Mouse (Mus musculus): ENCODE data around the gene Cryl1.

Cryl1 gene

DNA sequence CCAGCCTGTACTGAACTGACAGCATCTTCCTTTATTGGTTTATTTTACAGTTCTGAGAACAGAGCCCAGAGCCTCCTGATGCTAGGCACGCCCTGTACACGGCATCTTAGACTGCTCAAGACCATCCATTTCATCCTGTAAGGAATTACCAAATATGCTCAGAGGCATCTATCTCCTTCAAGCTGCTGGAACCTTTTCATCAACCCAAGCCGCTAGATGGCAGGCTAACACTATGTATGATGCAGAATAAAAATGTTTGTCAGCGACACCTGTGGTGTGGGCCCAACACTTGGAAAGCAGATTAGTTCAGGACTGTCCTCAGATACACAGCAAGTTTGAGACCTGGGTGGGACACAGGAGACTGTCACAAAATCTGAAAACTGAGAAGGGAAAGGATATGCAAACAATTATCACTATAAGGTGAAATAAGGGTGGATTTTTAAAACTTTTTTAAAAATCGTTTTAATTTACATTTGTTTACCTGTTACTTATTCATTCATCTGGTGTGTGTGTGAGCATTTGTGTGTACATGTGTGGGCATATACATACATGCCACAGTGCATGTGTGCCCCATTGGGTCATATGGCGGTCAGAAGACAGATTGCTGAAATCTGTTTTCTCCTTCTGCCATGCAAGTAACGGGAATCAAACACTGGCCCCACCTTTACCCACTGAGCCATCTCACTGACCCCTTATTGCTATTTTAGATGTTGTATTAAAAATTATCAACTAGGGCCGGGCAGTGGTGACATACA, 25.8 kb downstream of the Cryl1 start:
- peak; percentile 87 for DNase-seq

DNA sequence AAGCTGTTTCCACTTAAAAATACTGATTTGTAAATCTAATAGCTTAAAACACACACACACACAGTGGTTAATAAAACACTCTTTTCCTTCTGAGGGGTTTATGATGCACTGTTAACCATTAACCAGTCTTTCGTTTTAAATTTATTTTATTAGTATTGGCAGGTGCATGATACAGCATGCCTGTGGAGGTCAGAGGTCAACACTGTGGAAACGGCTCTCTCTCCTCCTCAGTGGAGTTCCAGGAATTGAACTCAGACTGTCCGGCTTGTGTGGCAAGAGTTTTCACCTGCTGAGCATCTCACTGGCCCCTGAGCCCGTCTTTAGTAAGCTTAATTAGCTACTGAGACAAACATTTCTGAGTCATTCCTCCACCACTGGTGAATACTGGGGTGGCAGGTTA, 31.0 kb downstream of the Cryl1 start:
- DNase-seq = peak; percentile 55

DNA sequence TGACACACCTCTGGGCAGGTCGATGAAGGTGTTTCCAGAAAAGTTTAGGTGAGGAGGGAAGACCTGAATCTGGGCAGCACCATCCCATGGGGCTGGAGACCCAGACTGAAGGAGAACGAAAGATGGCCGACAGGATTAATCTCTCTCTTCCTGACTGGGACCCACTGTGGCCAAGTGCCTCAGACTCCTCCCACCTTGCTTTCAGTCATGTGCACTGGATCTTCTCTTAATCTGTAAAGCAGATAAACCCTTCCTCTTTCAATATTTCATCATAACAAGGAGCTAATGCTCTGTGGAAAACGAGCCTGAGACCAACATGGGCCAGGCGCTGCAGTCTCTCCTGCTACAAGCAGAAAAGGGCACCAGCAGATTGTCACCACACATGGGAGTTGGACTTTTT, 31.6 kb downstream of the Cryl1 start:
- DNase-seq = no peak

DNA sequence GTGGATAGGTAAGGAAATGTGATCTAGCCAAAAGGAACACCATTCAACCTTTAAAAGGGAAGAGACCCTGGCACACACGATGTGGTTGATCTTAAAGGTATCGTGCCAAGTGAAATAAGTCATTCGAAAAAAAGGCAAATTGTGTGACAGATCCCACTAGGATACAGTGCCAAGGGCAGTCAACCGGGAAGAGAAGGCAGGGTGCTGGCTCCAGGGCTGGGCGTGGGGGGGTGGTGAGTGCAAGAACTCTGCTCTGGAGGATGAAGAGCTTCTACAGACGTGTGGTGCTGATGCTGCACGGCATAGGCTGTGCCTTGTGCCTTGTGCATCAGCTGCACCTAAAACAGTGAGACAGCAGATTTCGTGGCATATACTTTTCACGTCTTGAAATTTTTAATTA, 33.0 kb downstream of the Cryl1 start:
- peak; percentile 45 for DNase-seq

DNA sequence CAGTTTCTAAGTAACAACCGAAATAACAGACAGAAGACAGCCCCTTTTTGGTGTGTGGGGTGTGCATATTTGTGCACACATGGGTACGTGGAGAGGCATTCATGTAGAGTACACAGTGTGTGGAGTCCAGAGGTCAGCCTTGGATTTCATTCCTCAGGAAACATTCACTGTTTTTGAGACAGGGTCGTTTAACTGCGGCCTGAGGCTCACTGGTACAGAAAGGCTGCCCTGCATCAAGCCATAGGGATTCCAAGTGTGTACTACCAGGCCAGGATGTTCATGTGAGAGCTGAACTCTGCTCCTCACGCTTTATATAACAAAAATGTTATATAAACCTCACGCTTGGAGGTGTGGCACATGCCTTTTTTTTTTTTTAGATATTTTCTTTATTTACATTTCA, 34.5 kb downstream of the Cryl1 start:
- no peak for DNase-seq

DNA sequence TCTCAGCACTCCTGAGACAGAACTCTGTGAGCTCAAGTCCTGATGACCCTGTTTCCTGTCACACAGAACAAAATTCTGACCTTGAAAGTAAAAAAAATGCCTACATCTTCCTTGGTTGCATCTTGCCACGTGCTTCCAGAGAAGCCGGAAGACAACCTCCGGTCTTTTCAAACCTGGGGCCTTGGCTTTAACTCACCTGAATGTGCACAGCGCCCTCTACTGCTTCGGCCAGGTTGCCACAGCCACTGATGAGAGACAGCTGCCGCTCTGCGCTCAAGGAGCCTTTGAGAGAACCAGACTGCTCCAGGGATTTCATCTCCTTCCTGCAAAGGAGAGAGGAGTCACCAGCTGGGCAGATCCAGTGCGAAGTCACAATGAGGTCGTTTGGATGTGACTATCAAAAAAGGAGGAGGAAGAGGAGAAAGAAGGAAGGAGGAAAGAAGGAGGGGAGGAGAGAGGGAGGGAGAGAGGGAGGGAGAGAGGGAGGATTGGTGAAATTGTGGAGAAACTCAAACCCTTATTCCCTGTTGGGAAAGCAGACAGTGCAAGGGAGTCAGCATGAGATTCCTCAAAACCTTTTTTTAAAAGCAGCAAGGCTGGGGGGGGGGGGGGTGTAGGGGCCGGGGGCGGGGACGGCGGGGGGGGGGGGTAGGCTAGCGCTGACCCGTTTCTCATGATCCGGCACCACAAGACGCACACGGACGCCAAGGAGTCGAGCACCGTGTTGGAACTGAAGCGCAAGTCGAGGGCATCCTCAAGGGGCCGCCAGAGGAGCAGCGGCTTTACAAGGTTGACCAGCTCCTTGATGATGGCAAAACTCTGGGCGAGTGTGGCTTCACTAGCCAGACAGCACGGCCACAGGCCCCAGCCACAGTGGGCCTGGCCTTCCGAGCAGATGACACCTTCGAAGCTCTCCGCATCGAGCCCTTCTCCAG, 35.3 kb downstream of the Cryl1 start:
- DNase-seq = peak; percentile 86

DNA sequence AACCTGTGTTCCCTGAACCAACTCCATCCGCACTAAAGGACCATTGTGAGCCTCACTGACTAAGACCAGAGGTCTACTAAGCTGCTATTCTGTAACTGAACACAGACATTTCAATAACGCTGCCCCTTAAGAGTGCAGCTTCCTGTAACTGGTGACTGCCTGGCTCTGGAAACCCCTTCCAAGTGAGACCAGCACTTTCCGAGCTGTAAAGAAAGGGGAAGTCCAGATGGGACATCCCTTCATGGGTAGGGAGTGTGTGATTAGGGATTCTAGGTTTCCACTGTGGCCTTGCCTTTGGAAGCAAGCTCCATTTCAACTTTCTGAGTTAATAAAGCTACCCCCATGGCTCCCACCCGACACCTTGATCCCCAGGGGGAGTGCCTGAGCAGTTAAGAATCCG, 41.3 kb downstream of the Cryl1 start:
- DNase-seq = no peak

DNA sequence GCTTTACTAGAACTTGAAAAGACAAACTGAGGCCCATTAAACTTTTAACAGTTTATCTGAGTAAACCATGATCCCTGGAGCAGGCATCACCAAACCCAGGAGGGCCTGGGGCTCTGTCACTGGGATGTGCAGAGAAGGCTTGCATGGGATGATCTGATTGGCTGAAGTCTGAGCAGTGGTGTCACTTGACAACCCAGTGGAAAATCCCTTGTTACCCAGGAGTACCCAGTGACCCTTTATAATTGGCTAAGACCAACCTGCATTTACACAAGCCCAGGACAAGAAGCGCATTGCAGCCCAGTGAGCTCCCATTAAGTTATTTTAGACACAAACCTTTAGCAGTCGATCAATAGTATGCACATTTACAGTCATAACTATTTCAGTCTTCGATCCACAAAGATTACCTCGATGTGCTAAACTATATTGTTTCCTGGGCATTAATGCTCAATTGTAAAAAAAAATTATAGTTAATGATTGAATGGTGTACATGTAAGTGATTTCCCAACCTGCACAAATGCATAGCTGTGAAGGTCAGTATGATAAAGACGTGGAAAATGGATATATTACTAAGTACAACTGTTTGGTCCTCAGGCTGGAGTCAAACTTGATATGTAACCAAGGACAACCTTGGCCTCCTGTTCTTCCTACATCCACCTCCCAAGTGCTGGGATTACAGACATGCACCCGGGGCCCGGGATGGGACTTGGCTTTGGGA, 46.7 kb downstream of the Cryl1 start:
- DNase-seq = no peak

DNA sequence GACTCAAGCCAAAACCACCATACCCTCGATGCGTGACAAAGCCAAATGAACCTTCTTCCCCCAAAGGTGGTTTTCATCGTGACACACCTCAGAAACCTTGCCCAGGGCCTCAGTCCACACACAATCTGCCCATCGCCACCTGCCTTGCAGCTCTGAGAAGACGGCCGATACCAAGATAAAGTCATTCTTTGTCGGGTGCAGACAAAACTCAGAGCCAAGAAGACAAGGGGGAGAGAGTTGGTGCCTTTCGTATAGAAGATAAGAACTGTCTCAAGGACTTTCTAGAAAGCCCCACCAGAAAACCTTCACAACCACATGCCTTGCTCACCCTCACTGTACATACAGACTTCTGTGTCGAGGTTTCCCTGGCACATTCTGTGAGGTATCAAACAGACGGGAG, 48.4 kb downstream of the Cryl1 start:
- no peak for DNase-seq

DNA sequence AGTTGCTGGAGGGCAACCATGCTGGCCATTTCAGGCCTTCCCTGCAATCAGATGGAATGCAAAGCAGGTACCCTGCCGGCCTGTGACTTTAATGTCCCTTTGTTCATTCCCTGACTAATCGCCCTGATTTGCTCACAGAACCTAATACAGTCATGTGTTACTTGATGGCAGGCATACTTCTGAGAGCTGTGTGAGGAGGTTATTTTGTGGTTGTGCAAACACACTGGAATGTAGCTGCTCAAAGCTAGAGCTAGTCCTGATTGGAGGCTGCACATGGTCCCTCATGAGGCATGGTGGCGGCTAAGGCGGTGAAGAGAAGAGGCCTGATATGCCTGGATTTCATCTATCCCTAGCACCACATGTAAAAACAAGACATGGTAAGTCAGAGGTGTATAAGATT, 50.2 kb downstream of the Cryl1 start:
- no peak for DNase-seq

DNA sequence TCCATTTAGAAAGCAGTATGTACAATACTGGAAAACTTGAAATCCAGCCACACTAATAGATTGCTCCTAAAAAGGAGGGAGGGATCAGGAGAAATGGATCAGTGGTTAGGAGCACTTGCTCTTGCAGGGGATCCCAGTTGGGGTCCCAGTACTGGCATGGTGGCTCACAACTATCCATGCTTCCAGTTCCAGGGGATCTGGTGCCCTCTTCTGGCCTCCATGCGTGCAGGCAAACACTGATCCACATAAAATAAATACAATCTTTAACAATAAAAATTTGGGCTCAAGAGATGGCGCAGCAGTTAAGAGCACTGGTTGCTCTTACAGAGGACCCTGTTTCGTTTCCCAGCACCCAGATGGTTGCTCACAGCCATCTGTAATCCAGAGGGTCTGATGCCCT, 52.2 kb downstream of the Cryl1 start:
- DNase-seq = no peak

DNA sequence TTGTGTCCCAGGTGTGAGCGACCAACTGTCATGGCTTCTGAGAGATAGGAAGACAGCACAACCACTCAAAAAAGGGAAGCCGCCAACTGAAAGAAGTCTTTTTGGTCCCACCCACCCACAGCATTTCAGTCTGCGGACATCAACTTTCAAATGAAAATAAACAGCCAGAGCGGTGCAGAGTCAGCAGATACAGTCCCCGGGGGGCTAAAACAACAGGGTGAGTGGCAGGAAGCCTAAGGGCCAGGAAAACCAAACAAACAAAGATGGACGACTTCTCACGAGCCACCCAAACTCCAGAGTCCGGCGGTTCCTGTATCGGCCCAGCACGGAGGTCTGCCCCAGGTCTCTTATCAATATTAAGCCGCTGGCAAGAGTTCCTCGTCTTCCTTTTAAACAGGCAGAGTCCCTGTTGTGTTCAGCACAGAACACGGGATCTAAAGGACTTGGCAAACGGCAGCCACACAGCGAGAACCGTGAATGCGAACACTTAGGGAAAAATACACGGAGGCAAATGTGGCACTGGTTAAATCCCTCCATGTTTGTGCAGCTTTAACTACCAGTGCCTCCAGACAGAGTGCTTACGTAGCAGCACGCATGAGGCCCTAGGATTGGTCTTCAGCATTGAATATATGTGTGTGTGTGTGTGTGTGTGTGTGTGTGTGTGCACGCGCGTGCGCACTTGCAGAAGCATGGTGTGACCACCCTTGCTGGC, 53.4 kb downstream of the Cryl1 start:
- DNase-seq = peak; percentile 59

DNA sequence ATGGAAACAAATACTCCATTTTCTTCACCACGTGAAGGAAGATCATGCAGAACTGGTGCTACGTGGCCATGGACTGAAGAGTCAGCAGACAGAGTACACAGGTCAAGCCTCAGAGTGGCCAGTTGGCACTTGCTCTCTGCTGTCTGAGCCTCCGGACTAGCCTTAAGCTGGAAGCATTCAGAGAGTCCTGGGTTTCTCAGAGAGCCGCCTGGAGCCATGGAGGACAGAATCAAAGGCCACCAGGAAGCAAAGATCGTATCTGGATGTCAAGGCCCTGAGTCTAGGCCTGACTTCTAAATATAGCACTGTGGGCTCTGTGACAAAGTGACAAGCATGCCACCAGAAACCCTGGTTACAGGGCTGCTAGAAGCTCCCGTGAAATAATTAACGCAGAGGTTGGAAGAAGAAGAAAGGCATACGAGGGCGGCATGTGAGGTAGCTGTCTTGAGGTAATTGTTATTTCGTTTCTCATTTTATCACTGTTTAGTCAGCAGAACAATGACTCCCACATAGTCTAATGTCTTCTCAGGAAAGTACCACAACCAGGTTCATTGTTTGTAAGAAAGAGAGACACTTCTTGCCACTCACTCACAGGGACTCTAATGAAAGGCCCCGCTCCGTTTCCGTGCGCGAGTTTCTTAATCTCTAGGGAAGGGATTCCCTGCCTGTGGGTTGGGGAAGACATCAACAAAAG, 55.1 kb downstream of the Cryl1 start:
- DNase-seq = peak; percentile 42

DNA sequence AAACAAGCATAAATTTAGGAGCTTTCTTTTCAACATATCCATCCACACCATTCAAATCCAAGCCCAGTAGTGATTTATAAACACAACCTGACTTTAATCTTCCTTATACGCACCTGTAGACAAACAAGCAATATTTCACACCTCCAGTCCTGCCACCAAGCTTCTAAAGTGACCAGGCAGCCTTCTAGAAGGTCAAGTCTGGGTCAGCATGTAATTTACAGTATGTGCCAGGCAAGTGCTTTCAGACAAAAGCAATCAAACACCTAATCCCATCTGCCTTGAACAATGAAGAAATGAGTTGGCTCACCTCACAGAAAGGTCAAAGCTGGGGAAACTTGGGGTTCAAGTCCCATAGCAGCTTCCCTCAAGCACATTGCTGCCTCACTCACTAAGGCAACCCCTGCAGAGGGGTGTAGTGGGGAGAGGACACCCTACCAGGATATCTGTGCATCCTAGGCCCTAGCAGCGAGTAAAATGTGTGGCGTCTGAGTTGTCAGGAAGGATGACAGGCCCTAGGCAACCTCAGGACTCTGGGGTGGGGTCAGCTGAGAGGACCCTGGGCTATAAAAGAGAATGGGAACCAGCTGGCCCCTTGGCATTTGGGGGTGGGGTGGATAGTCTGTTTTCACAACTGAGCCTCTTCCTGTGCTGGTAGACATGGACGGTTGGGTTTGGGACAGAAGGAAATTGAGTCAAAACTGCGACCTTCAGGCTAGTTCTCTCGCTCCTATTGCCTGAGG, 55.8 kb downstream of the Cryl1 start:
- DNase-seq = no peak

DNA sequence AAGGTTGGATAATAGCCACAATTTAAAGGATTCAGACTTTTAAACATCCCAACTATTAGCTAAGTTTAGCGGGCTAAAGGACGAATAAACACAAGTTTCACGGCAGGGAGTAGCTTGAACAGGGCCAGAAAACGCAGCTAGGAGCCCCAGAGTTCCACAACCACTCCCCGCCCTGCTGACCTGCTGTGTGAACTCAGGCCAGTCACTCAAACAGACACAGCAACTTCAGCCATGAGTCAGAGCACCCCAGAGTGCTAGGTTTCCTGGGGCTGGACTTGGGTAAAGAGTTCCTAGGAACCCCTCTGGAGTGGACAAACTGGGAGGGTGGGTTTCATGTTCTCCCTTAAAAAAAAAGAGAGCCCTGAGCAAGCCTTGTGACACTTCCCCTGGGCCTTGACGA, 59.7 kb downstream of the Cryl1 start:
- DNase-seq = no peak

DNA sequence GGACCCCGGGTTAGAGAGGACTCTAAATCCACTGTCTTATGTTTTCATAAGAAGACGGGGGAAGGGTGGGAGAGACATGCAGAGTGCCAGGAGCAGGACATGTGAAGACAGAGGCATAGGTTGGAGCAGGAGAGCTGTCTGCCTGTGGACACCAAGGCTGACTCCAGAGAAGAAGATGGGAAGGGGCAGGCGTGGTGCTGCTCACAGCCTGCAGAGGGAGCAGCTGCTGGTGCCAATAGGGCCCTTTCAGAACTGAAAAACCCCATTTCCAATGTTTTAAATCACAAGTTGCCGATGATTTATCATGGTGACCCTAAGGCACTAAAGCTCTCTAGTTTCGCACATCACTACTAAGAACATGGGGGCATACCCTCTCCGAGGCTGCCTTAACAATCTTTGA, 63.5 kb downstream of the Cryl1 start:
- DNase-seq = peak; percentile 28

DNA sequence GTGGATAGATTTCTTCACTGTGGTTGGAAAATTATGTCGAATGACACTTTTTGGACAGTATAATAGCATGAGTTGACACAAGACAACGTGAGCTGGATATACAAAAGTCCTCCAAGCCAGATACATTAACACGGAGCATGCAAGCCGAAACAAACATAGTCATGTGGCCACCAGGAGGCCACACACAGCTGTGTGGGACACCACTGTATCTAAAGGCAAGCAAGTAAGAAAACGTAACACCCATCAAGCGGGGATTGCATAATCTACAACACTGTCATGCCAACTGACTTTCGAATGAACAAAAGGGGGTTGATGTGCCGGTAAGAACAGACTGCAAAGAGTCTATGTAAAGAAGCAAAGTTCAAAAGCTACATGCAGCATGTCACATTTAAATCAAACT, 65.8 kb downstream of the Cryl1 start:
- DNase-seq = no peak

DNA sequence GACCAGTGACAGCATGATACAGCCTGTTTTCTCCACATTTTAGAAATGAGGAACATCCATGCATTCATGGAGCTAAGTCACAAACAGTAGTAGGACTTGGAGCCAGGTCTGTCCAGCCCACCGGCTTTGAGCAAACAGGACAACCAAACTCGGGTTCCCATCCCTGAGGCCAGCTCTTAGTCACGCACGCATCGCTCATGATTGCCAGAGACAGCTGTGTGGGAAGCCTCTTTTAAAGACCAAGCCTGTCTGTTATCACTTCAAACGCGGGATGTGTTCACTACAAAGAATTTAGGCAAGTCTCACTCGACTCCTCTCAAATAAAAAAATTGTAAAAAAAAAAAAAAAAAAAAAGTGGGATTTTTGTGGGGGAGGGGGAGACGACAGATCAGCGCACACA, 67.2 kb downstream of the Cryl1 start:
- no peak for DNase-seq

DNA sequence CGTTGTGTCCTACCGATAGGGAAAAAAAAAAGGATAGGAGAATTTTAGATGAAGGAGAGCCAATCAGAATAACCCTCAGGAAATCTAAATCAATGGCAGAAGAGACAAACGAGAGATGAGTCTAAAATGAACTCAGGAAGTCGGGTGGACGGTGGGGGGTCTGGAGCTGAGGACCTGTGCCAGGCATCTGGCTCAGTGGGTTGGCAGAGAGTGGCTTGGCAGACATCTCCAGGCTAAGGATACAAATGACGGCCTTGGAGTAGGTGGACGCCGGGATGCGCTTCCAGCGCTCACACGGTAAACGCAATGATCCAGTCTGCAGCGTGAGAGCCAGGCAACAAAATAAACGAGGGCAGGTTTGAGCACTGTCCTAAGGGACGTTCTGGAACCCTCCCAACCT, 68.7 kb downstream of the Cryl1 start:
- DNase-seq = no peak

DNA sequence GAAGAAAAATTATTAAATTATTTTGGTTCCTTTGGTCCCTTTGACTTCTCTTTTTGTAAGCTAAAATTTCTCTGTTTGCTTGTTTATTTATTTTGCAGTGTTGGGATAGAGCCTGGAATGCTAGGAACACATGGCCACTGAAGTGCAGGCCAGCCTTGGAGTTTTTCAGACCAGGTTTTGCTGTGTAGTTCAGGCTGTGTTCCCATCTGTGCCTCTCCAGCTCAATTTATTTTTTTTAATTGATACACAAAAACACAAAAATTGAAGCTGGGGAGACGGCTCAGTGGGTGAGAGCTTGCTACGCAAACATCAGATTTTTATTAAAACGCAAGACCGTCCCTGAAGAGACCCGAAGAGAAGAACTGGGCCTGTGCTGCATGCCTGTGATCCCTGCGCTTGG, 71.6 kb downstream of the Cryl1 start:
- DNase-seq = no peak

DNA sequence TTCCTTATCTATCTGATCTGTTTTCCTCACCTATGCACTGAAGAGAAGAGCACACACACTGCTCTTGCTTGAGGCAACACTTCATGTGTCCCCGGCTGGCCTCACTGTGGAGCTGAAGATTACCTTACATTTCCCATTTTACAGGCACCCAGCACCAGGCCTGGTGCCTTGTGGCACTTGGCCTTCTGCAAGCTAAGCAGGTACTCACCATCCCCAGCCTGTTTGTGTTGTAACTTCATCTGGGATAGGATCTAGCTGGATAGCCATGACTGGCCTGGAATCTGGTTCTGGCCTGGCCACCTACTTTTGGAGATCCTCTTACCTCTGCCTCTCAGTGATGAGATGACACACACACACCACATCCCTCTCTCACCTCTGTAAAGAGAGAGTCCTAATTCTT, 79.5 kb downstream of the Cryl1 start:
- no peak for DNase-seq

All from kidney, postnatal 10 days (tissue).